Mouse (Mus musculus) adrenal gland, postnatal 4 days (tissue): ENCODE results near the gene 6430550D23Rik. TPM values are rescaled to one million over a fixed set of nuclear protein-coding genes. Genes with fewer than 3 reads are reported as not detected.

Experiments
- total RNA-seq, 2 experiments: library from RNA; stranded (reverse); gene quantifications; 2 replicates each; pipeline ENCODE4 v1.2.3; 2021

The 6430550D23Rik gene
- total RNA-seq, 2 experiments from 2014 or later = 2.8 to 3.9 TPM

Other genes starting within 250 kb of the 6430550D23Rik start
- gene Mmp24, start 232.6 kb downstream of the 6430550D23Rik start, total RNA-seq = 1 to 10 TPM; 5.3 to 6.9 TPM
- gene BC029722, start 188.6 kb downstream of the 6430550D23Rik start, total RNA-seq = 10 to 100 TPM; 72.5 to 72.6 TPM
- gene Eif6, start 181.1 kb downstream of the 6430550D23Rik start, total RNA-seq = 100 to 1,000 TPM; 137 to 148 TPM
- gene Fam83c, start 173.1 kb downstream of the 6430550D23Rik start, total RNA-seq = not detected
- 100 to 1,000 TPM in 1 of 2 experiments, 10 to 100 TPM in 1; 92.3 to 106 TPM for gene Uqcc1, start 77.7 kb downstream of the 6430550D23Rik start, total RNA-seq
- not detected for gene Gm15557, start 67.2 kb downstream of the 6430550D23Rik start, total RNA-seq
- 1 to 10 TPM in 1 of 2 experiments, under 1 TPM in 1; 0.64 to 1.1 TPM for gene Gdf5, start 62.6 kb downstream of the 6430550D23Rik start, total RNA-seq
- 10 to 100 TPM; 26.8 to 29.9 TPM for gene Cep250, start 51.5 kb downstream of the 6430550D23Rik start, total RNA-seq
- gene Ergic3, start 68 bp upstream of the 6430550D23Rik start, total RNA-seq = 100 to 1,000 TPM; 224 to 225 TPM
- gene Fer1l4, start 45.0 kb upstream of the 6430550D23Rik start, total RNA-seq = not detected
- 1 to 10 TPM; 3.2 to 5.8 TPM for gene Spag4, start 57.2 kb upstream of the 6430550D23Rik start, total RNA-seq
- 10 to 100 TPM; 25.5 to 27.7 TPM for gene Cpne1, start 104.0 kb upstream of the 6430550D23Rik start, total RNA-seq
- gene Rbm12, start 104.0 kb upstream of the 6430550D23Rik start, total RNA-seq = 10 to 100 TPM; 45.5 to 49.1 TPM
- 10 to 100 TPM; 36.7 to 44.4 TPM for gene Gm28036, start 119.1 kb upstream of the 6430550D23Rik start, total RNA-seq
- 100 to 1,000 TPM; 255 to 270 TPM for gene Romo1, start 136.1 kb upstream of the 6430550D23Rik start, total RNA-seq
- 10 to 100 TPM; 67.9 to 74.5 TPM for gene Nfs1, start 136.2 kb upstream of the 6430550D23Rik start, total RNA-seq
- 100 to 1,000 TPM; 525 to 551 TPM for gene Rbm39, start 172.3 kb upstream of the 6430550D23Rik start, total RNA-seq
- 10 to 100 TPM; 36.6 to 36.9 TPM for gene Phf20, start 188.5 kb upstream of the 6430550D23Rik start, total RNA-seq